Mouse (Mus musculus): ENCODE measurements around the gene Plcb4. TPM values are rescaled to one million over a fixed set of nuclear protein-coding genes. Genes with fewer than 3 reads are reported as not detected.

Plcb4 gene
- total and polyA plus RNA-seq, 3 experiments: not detected

GRCm38 (mm10) chr2:135712331-135712730 is 53.5 kb downstream of the Plcb4 start:
- Histone ChIP-seq H3K36me3 (replicated peaks in 1 of 2; ENCODE audit: control insufficient read depth in 1 of 2, insufficient read depth in 1 of 2, low read length in 1 of 2) (no peaks in the 10 kb centered on the region), H3K9me3 (replicated peaks; ENCODE audit: low read length) (peaks cover 63% of the 10 kb centered on the region), H3K4me1 (ENCODE audit: control insufficient read depth in 1 of 2, insufficient read depth in 2 of 2) (no peaks in the 10 kb centered on the region), H3K4me2 (ENCODE audit: insufficient read depth, low read depth, poor library complexity, severe bottlenecking) (no peak overlapping the region), H3K27me3 (replicated peaks) (no peaks in the 10 kb centered on the region), H3K27ac (ENCODE audit: insufficient read depth, low read depth) (no peak overlapping the region), H3K4me3 (replicated peaks in 1 of 3; ENCODE audit: low read depth in 2 of 3, low read length in 2 of 3, poor library complexity in 1 of 3) (no peak overlapping the region), H3K9ac (ENCODE audit: insufficient read depth, low read depth) (no peak overlapping the region), H3K79me2 (replicated peaks; ENCODE audit: control insufficient read depth, extremely low read depth, insufficient read depth, poor library complexity, severe bottlenecking) (no peaks in the 10 kb centered on the region)
- TF ChIP-seq BHLHE40 (IDR thresholded peaks at IDR 0.05; ENCODE audit: low read depth, low read length) (no peak), MAX (IDR thresholded peaks at IDR 0.05; ENCODE audit: low read length) (no peak), MAZ (IDR thresholded peaks at IDR 0.05; ENCODE audit: low read depth, low read length) (no peak), HCFC1 (IDR thresholded peaks at IDR 0.05; ENCODE audit: low read depth, low read length) (no peak), KAT2A (IDR thresholded peaks at IDR 0.05; ENCODE audit: insufficient replicate concordance, low read length) (no peak), JUND (conservative IDR thresholded peaks at IDR 0.05; ENCODE audit: low read depth, low read length) (no peak)
- dilution Hi-C loops (cut with MboI; ENCODE audit: extremely low pct_ligation_motif_present, extremely low pct_unique_long_range_greater_than_20kb, low sequenced_read_pairs) (no loop called here), in situ Hi-C loops (cut with MboI; ENCODE audit: low pct_ligation_motif_present, low pct_unique_long_range_greater_than_20kb, low sequenced_read_pairs) (no loop called here)
- DNase-seq (ENCODE audit: extremely low read depth): no peak

GRCm38 (mm10) chr2:135712921-135713320 is 54.1 kb downstream of the Plcb4 start:
- H3K36me3 ChIP-seq (replicated peaks in 1 of 2; ENCODE audit: control insufficient read depth in 1 of 2, insufficient read depth in 1 of 2, low read length in 1 of 2): no peaks in the 10 kb centered on the region
- in situ Hi-C loops (cut with MboI; ENCODE audit: low pct_ligation_motif_present, low pct_unique_long_range_greater_than_20kb, low sequenced_read_pairs) (no loop called here), dilution Hi-C loops (cut with MboI; ENCODE audit: extremely low pct_ligation_motif_present, extremely low pct_unique_long_range_greater_than_20kb, low sequenced_read_pairs) (no loop called here)
- no peak overlapping the region for H3K4me2 ChIP-seq (ENCODE audit: insufficient read depth, low read depth, poor library complexity, severe bottlenecking)
- no peak overlapping the region for H3K4me3 ChIP-seq (replicated peaks in 1 of 3; ENCODE audit: low read depth in 2 of 3, low read length in 2 of 3, poor library complexity in 1 of 3)
- TF ChIP-seq TBP (conservative IDR thresholded peaks at IDR 0.05; ENCODE audit: low read depth, low read length) (no peak), NELFE (IDR thresholded peaks at IDR 0.05; ENCODE audit: low read depth, low read length) (no peak), USF2 (conservative IDR thresholded peaks at IDR 0.05; ENCODE audit: low read depth, low read length) (no peak), MEF2A (IDR thresholded peaks at IDR 0.05; ENCODE audit: borderline replicate concordance, low read depth, low read length) (no peak), BHLHE40 (IDR thresholded peaks at IDR 0.05; ENCODE audit: low read depth, low read length) (no peak), RCOR1 (conservative IDR thresholded peaks at IDR 0.05; ENCODE audit: low read depth, low read length) (no peak), RAD21 (IDR thresholded peaks at IDR 0.05; ENCODE audit: low read depth, low read length) (no peak), HCFC1 (IDR thresholded peaks at IDR 0.05; ENCODE audit: low read depth, low read length) (no peak), CTCF (conservative IDR thresholded peaks at IDR 0.05 in 1 of 2, IDR thresholded peaks at IDR 0.05 in 1 of 2; ENCODE audit: low read depth in 2 of 2, low read length in 2 of 2) (no peak)
- H3K9me3 ChIP-seq (replicated peaks; ENCODE audit: low read length): peaks cover 65% of the 10 kb centered on the region
- no peak overlapping the region for H3K9ac ChIP-seq (ENCODE audit: insufficient read depth, low read depth)
- H3K79me2 ChIP-seq (replicated peaks; ENCODE audit: control insufficient read depth, extremely low read depth, insufficient read depth, poor library complexity, severe bottlenecking): no peaks in the 10 kb centered on the region
- no peaks in the 10 kb centered on the region for H3K4me1 ChIP-seq (ENCODE audit: control insufficient read depth in 1 of 2, insufficient read depth in 2 of 2)
- no peaks in the 10 kb centered on the region for H3K27me3 ChIP-seq (replicated peaks)
- no peak for DNase-seq (ENCODE audit: extremely low read depth)
- no peak overlapping the region for H3K27ac ChIP-seq (ENCODE audit: insufficient read depth, low read depth)

GRCm38 (mm10) chr2:135716180-135716579 is 57.4 kb downstream of the Plcb4 start:
- Histone ChIP-seq H3K9ac (ENCODE audit: insufficient read depth, low read depth) (no peak overlapping the region), H3K36me3 (replicated peaks in 1 of 2; ENCODE audit: control insufficient read depth in 1 of 2, insufficient read depth in 1 of 2, low read length in 1 of 2) (no peaks in the 10 kb centered on the region), H3K4me3 (replicated peaks in 1 of 3; ENCODE audit: low read depth in 2 of 3, low read length in 2 of 3, poor library complexity in 1 of 3) (no peak overlapping the region), H3K4me1 (ENCODE audit: control insufficient read depth in 1 of 2, insufficient read depth in 2 of 2) (no peaks in the 10 kb centered on the region), H3K9me3 (replicated peaks; ENCODE audit: low read length) (peaks cover 63% of the 10 kb centered on the region), H3K27ac (ENCODE audit: insufficient read depth, low read depth) (no peak overlapping the region), H3K27me3 (replicated peaks) (no peaks in the 10 kb centered on the region), H3K4me2 (ENCODE audit: insufficient read depth, low read depth, poor library complexity, severe bottlenecking) (no peak overlapping the region), H3K79me2 (replicated peaks; ENCODE audit: control insufficient read depth, extremely low read depth, insufficient read depth, poor library complexity, severe bottlenecking) (no peaks in the 10 kb centered on the region)
- DNase-seq (ENCODE audit: extremely low read depth): no peak
- in situ Hi-C loops (cut with MboI; ENCODE audit: low pct_ligation_motif_present, low pct_unique_long_range_greater_than_20kb, low sequenced_read_pairs) (no loop called here), dilution Hi-C loops (cut with MboI; ENCODE audit: extremely low pct_ligation_motif_present, extremely low pct_unique_long_range_greater_than_20kb, low sequenced_read_pairs) (no loop called here)
- TF ChIP-seq ZMIZ1 (IDR thresholded peaks at IDR 0.05; ENCODE audit: low read depth, low read length): no peak
- no peak for TF ChIP-seq SMC3 (IDR thresholded peaks at IDR 0.05; ENCODE audit: low read depth, low read length)
- TF ChIP-seq ZC3H11A (IDR thresholded peaks at IDR 0.05; ENCODE audit: low read depth, low read length): no peak
- TF ChIP-seq USF2 (conservative IDR thresholded peaks at IDR 0.05; ENCODE audit: low read depth, low read length): no peak
- no peak for TF ChIP-seq NRF1 (IDR thresholded peaks at IDR 0.05; ENCODE audit: low read depth, low read length)
- TF ChIP-seq TBP (conservative IDR thresholded peaks at IDR 0.05; ENCODE audit: low read depth, low read length): no peak
- TF ChIP-seq RAD21 (IDR thresholded peaks at IDR 0.05; ENCODE audit: low read depth, low read length): no peak
- no peak for TF ChIP-seq EP300 (IDR thresholded peaks at IDR 0.05; ENCODE audit: low read length)
- TF ChIP-seq MXI1 (IDR thresholded peaks at IDR 0.05; ENCODE audit: low read depth, low read length): no peak
- TF ChIP-seq ELF1 (IDR thresholded peaks at IDR 0.05; ENCODE audit: low read depth, low read length): no peak
- TF ChIP-seq SIN3A (IDR thresholded peaks at IDR 0.05; ENCODE audit: low read length): no peak
- no peak for TF ChIP-seq UBTF (IDR thresholded peaks at IDR 0.05; ENCODE audit: low read depth, low read length)
- no peak for TF ChIP-seq MAX (IDR thresholded peaks at IDR 0.05; ENCODE audit: low read length)
- no peak for TF ChIP-seq HCFC1 (IDR thresholded peaks at IDR 0.05; ENCODE audit: low read depth, low read length)
- no peak for TF ChIP-seq USF1 (IDR thresholded peaks at IDR 0.05; ENCODE audit: low read depth, low read length)
- TF ChIP-seq MYC (IDR thresholded peaks at IDR 0.05; ENCODE audit: low read depth, low read length): no peak
- TF ChIP-seq BHLHE40 (IDR thresholded peaks at IDR 0.05; ENCODE audit: low read depth, low read length): no peak
- no peak for TF ChIP-seq ETS1 (conservative IDR thresholded peaks at IDR 0.05; ENCODE audit: low read depth, low read length)
- TF ChIP-seq TCF12 (IDR thresholded peaks at IDR 0.05; ENCODE audit: low read depth, low read length): no peak

Measured in CH12.LX (cell line).